Mouse (Mus musculus): ENCODE results near the gene Phf11c. TPM values are rescaled to one million over a fixed set of nuclear protein-coding genes. Genes with fewer than 3 reads are reported as not detected.
"Not testable (repeated sequence)": the region's sequence is repeated elsewhere in the genome, so short reads cannot be mapped to it uniquely, and the experiment has no call there.

The Phf11c gene
- total RNA-seq (2021) (under 1 TPM; 0.48 to 0.78 TPM), polyA plus RNA-seq (2012; rRNA removed) (0.08 and 0.09 TPM in 2 replicates)
- long read RNA-seq: 0 reads

- no peak for DNase-seq
Measured at GRCm38 (mm10) chr14:59395281-59395680, at the start of gene Phf11c. Gene Phf11c, minus strand, starts transcription at chr14:59395381.

GRCm38 (mm10) chr14:59441472-59441805 lies 46.3 kb upstream of the Phf11c start:
- DNase-seq: no peak

GRCm38 (mm10) chr14:59440558-59441471 lies 45.6 kb upstream of the Phf11c start, which contains the start of the genes Setdb2 and Cab39l:
Gene Setdb2, minus strand, starts transcription at chr14:59440884.
Gene Cab39l, plus strand, starts transcription at chr14:59440972.
- peak; percentile 99 for DNase-seq

- no peak for DNase-seq
Measured at GRCm38 (mm10) chr14:59440039-59440438, 44.9 kb upstream of the Phf11c start.

- DNase-seq: no peak
Measured at GRCm38 (mm10) chr14:59438505-59438904, 43.3 kb upstream of the Phf11c start.

- DNase-seq: no peak
Measured at GRCm38 (mm10) chr14:59437398-59437797, 42.2 kb upstream of the Phf11c start.

GRCm38 (mm10) chr14:59435206-59435605 lies 40.0 kb upstream of the Phf11c start:
- DNase-seq: no peak

- DNase-seq: no peak
Measured at GRCm38 (mm10) chr14:59433902-59434301, 38.7 kb upstream of the Phf11c start.

GRCm38 (mm10) chr14:59430556-59430955 lies 35.4 kb upstream of the Phf11c start:
- no peak for DNase-seq

GRCm38 (mm10) chr14:59422912-59423663 lies 27.9 kb upstream of the Phf11c start:
- DNase-seq: no peak

- no peak for DNase-seq
Measured at GRCm38 (mm10) chr14:59418171-59418570, 23.0 kb upstream of the Phf11c start.

- DNase-seq: not testable (repeated sequence)
Measured at GRCm38 (mm10) chr14:59414979-59415378, 19.8 kb upstream of the Phf11c start.

GRCm38 (mm10) chr14:59396999-59397398 lies 1.8 kb upstream of the Phf11c start:
- DNase-seq: no peak

- DNase-seq: peak; percentile 7
Measured at GRCm38 (mm10) chr14:59390181-59390580, 5.0 kb downstream of the Phf11c start.

GRCm38 (mm10) chr14:59389532-59389931 lies 5.6 kb downstream of the Phf11c start:
- DNase-seq: no peak

- no peak for DNase-seq
Measured at GRCm38 (mm10) chr14:59370348-59371068, 24.7 kb downstream of the Phf11c start.

GRCm38 (mm10) chr14:59366386-59367105 lies 28.6 kb downstream of the Phf11c start:
- DNase-seq: no peak

- DNase-seq: peak; percentile 41
Measured at GRCm38 (mm10) chr14:59365244-59365644, 29.9 kb downstream of the Phf11c start, which contains the start of gene Phf11d. Gene Phf11d, minus strand, starts transcription at chr14:59365470.

GRCm38 (mm10) chr14:59341189-59341588 lies 54.0 kb downstream of the Phf11c start, which contains the start of gene Phf11b:
Gene Phf11b, minus strand, starts transcription at chr14:59341351.
- DNase-seq: peak; percentile 5

GRCm38 (mm10) chr14:59339541-59339940 lies 55.6 kb downstream of the Phf11c start:
- no peak for DNase-seq

- DNase-seq: not testable (repeated sequence)
Measured at GRCm38 (mm10) chr14:59336056-59336455, 59.1 kb downstream of the Phf11c start.
